Mouse (Mus musculus): ENCODE data around the gene Lpp.

- TF ChIP-seq CTCF (IDR thresholded peaks at IDR 0.05; ENCODE audit: low read depth, low read length) (no peak), POLR2AphosphoS5 (IDR thresholded peaks at IDR 0.05; ENCODE audit: insufficient replicate concordance, low read depth, low read length) (no peak), GATA1 (IDR thresholded peaks at IDR 0.05; ENCODE audit: borderline replicate concordance, low read length) (no peak), TAL1 (conservative IDR thresholded peaks at IDR 0.05; ENCODE audit: low read depth, low read length) (no peak)
Measured at GRCm38 (mm10) chr16:24474781-24475180, 81.5 kb downstream of the Lpp start.
